Mouse (Mus musculus): ENCODE results near the gene Srf.

- TF ChIP-seq CHD2 (IDR thresholded peaks at IDR 0.05; ENCODE audit: low read depth, low read length): no peak
- no peak for TF ChIP-seq MAFK (IDR thresholded peaks at IDR 0.05; ENCODE audit: insufficient read depth, low read depth, low read length)
Observed at GRCm38 (mm10) chr17:46593124-46593523, 37.1 kb upstream of the Srf start.

Measured in ES-E14 (cell line).